ENCODE assay signal across 32 mouse cellular contexts in genomic region chr5:128694107-128694506, GRCm38 (mm10). TPM values are rescaled to one million over a fixed set of nuclear protein-coding genes. Genes with fewer than 3 reads are reported as not detected.
DNase-seq lines count a peak whose midpoint lies in the region; ATAC-seq and TF ChIP-seq lines count a peak whose summit lies in the region.
"Had no signal": no experiment of that assay in that cellular context is flagged by ENCODE, and none has a peak within 500 bp of the region (broad histone marks: within the 10 kb centered on the region; RNA-seq: fewer than 3 reads in every experiment).

No protein-coding gene starts in this region.

- ATAC-seq in neural tube, embryonic 15.5 days (ENCODE audit: low FRiP score) = no peak
- no peak for ATAC-seq in midbrain, embryonic 16.5 days
- ATAC-seq: activated CD4-positive, CD25-positive, alpha-beta regulatory T cell, adult 4 months; forebrain, embryonic 15.5 days; hindbrain, embryonic 16.5 days; Patski had no signal

- WGBS in limb, embryonic 10.5 days = 72% methylated on average over 6 of the region's 6 CpGs
- 71% methylated on average over 6 of the region's 6 CpGs for WGBS in neural tube, embryonic 15.5 days
- 70% methylated on average over 6 of the region's 6 CpGs for WGBS in midbrain, embryonic 16.5 days

- H3K9me3 ChIP-seq in E14TG2a.4 (ENCODE audit: low read length) (no peaks in the 10 kb centered on the region; the same call in 1 of the 2 replicates), ES-E14 (ENCODE audit: control insufficient read depth, insufficient read depth, low read depth, low read length) (no peaks in the 10 kb centered on the region)
- H3K9me3 ChIP-seq in limb, embryonic 10.5 days (replicated peaks) = no peaks in the 10 kb centered on the region
- no peaks in the 10 kb centered on the region for H3K9me3 ChIP-seq in neural tube, embryonic 15.5 days (replicated peaks)
- no peaks in the 10 kb centered on the region for H3K9me3 ChIP-seq in midbrain, embryonic 16.5 days (replicated peaks; ENCODE audit: control insufficient read depth, low read length, poor library complexity, severe bottlenecking)
- H3K9me3 ChIP-seq: embryonic facial prominence, embryonic 10.5 days; embryonic facial prominence, embryonic 13.5 days; forebrain, embryonic 12.5 days; forebrain, embryonic 15.5 days; heart, embryonic 10.5 days; heart, embryonic 13.5 days; hindbrain, embryonic 13.5 days had no signal

- peaks cover 12% of the 10 kb centered on the region for H3K27me3 ChIP-seq in E14TG2a.4 (ENCODE audit: insufficient read depth, low read length)
- H3K27me3 ChIP-seq in limb, embryonic 10.5 days (ENCODE audit: low read depth, poor library complexity, severe bottlenecking) = no peaks in the 10 kb centered on the region
- no peaks in the 10 kb centered on the region; the same call in 1 of the 2 replicates for H3K27me3 ChIP-seq in neural tube, embryonic 15.5 days (replicated peaks)
- H3K27me3 ChIP-seq in midbrain, embryonic 16.5 days (ENCODE audit: control insufficient read depth, insufficient read depth, low read depth, low read length) = no peaks in the 10 kb centered on the region; the same call in 1 of the 2 replicates
- H3K27me3 ChIP-seq: heart, embryonic 13.5 days; Patski had no signal

- DNase-seq in layer of hippocampus, adult 2 months (ENCODE audit: low spot score in 2 of 2) = no peak
- DNase-seq in layer of hippocampus, adult 8-10 months (ENCODE audit: low spot score in 2 of 2) = no peak
- peak; percentile 28 for DNase-seq in ES-E14 (ENCODE audit: low read depth, low spot score)
- no peak for DNase-seq in limb, embryonic 10.5 days (ENCODE audit: low spot score)
- DNase-seq: cerebellum, adult 11-12 months; cerebellum, adult 8-10 months; cerebellum, postnatal 10 days; cerebellum, postnatal 36 days; embryo, embryonic 11 days; gastrocnemius, postnatal 25 days; heart, adult 2 months had no signal

- no peak overlapping the region for H3K9ac ChIP-seq in ES-E14 (ENCODE audit: insufficient read depth, low read depth, low read length, poor library complexity, severe bottlenecking)
- H3K9ac ChIP-seq in neural tube, embryonic 15.5 days (replicated peaks) = no peak overlapping the region
- no peak overlapping the region for H3K9ac ChIP-seq in midbrain, embryonic 16.5 days (ENCODE audit: low read depth, low read length)
- H3K9ac ChIP-seq: embryonic facial prominence, embryonic 13.5 days; forebrain, embryonic 12.5 days; forebrain, embryonic 15.5 days; heart, embryonic 13.5 days; hindbrain, embryonic 13.5 days had no signal

- H3K36me3 ChIP-seq in E14TG2a.4 (ENCODE audit: insufficient read depth, low read length) = no peaks in the 10 kb centered on the region
- no peaks in the 10 kb centered on the region for H3K36me3 ChIP-seq in ES-E14 (ENCODE audit: control insufficient read depth, insufficient read depth, low read length, poor library complexity, severe bottlenecking)
- H3K36me3 ChIP-seq in limb, embryonic 10.5 days = no peaks in the 10 kb centered on the region
- H3K36me3 ChIP-seq in neural tube, embryonic 15.5 days = no peaks in the 10 kb centered on the region
- no peaks in the 10 kb centered on the region for H3K36me3 ChIP-seq in midbrain, embryonic 16.5 days (ENCODE audit: control insufficient read depth, insufficient read depth, low read length)
- H3K36me3 ChIP-seq: embryonic facial prominence, embryonic 10.5 days; embryonic facial prominence, embryonic 13.5 days; forebrain, embryonic 12.5 days; forebrain, embryonic 15.5 days; G1E; heart, embryonic 10.5 days; heart, embryonic 13.5 days; hindbrain, embryonic 13.5 days had no signal

- no peak overlapping the region for H3K27ac ChIP-seq in layer of hippocampus, adult 2 months
- no peak overlapping the region for H3K27ac ChIP-seq in ES-E14 (ENCODE audit: insufficient read depth, low read depth, low read length, poor library complexity, severe bottlenecking)
- H3K27ac ChIP-seq in limb, embryonic 10.5 days = peak overlapping the region; percentile 65; the same call in 1 of the 2 replicates
- H3K27ac ChIP-seq in neural tube, embryonic 15.5 days (replicated peaks) = no peak overlapping the region
- no peak overlapping the region for H3K27ac ChIP-seq in midbrain, embryonic 16.5 days (ENCODE audit: low read length)
- H3K27ac ChIP-seq: embryonic facial prominence, embryonic 10.5 days; embryonic facial prominence, embryonic 13.5 days; forebrain, embryonic 12.5 days; forebrain, embryonic 15.5 days; heart, adult 2 months; heart, embryonic 10.5 days; heart, embryonic 13.5 days; hindbrain, embryonic 13.5 days had no signal

- H3K4me2 ChIP-seq in neural tube, embryonic 15.5 days = no peak overlapping the region
- H3K4me2 ChIP-seq in midbrain, embryonic 16.5 days (ENCODE audit: low read length) = no peak overlapping the region
- H3K4me2 ChIP-seq: forebrain, embryonic 12.5 days; forebrain, embryonic 15.5 days; heart, embryonic 13.5 days; hindbrain, embryonic 13.5 days had no signal

- no peak overlapping the region for H3K4me3 ChIP-seq in layer of hippocampus, adult 2 months
- H3K4me3 ChIP-seq in E14TG2a.4 (replicated peaks; ENCODE audit: low read length) = no peak overlapping the region
- H3K4me3 ChIP-seq in ES-E14 (ENCODE audit: insufficient read depth in 1 of 2, low read depth in 1 of 2, low read length in 2 of 2, poor library complexity in 1 of 2, severe bottlenecking in 1 of 2) = no peak overlapping the region
- no peak overlapping the region for H3K4me3 ChIP-seq in limb, embryonic 10.5 days
- no peak overlapping the region for H3K4me3 ChIP-seq in neural tube, embryonic 15.5 days (replicated peaks)
- no peak overlapping the region for H3K4me3 ChIP-seq in midbrain, embryonic 16.5 days (ENCODE audit: low read depth, low read length)
- H3K4me3 ChIP-seq: embryonic facial prominence, embryonic 10.5 days; embryonic facial prominence, embryonic 13.5 days; erythroblast, embryonic 14.5 days; forebrain, embryonic 12.5 days; forebrain, embryonic 15.5 days; heart, adult 2 months; heart, embryonic 10.5 days; heart, embryonic 13.5 days; hindbrain, embryonic 13.5 days had no signal

- H3K4me1 ChIP-seq in E14TG2a.4 (replicated peaks; ENCODE audit: low read depth, low read length) (peaks cover 14% of the 10 kb centered on the region), ES-E14 (ENCODE audit: control insufficient read depth in 2 of 2, insufficient read depth in 2 of 2, low read length in 2 of 2, poor library complexity in 1 of 2) (no peaks in the 10 kb centered on the region; a peak in 1 of 4 replicates)
- peaks cover 35% of the 10 kb centered on the region for H3K4me1 ChIP-seq in limb, embryonic 10.5 days
- peaks cover 19% of the 10 kb centered on the region for H3K4me1 ChIP-seq in neural tube, embryonic 15.5 days
- peaks cover 5% of the 10 kb centered on the region; the same call in 1 of the 2 replicates for H3K4me1 ChIP-seq in midbrain, embryonic 16.5 days (ENCODE audit: control insufficient read depth, insufficient read depth, low read length)
- H3K4me1 ChIP-seq: forebrain, embryonic 15.5 days; heart, embryonic 10.5 days; heart, embryonic 13.5 days had no signal

- peak; percentile 26 for TF ChIP-seq CTCF in layer of hippocampus, adult 2 months (conservative IDR thresholded peaks at IDR 0.05)
- peak; percentile 59 for TF ChIP-seq CTCF in E14TG2a.4 (conservative IDR thresholded peaks at IDR 0.05; ENCODE audit: low read length)

- in situ Hi-C loops in ES-E14 (cut with MboI; ENCODE audit: low sequenced_read_pairs in 2 of 2, unreplicated experiment in 2 of 2) = no loop called here

TF ChIP-seq in ES-E14, 5 proteins besides CTCF, POLR2A, EP300 and RAD21:
- no peak for TF ChIP-seq MAFK (IDR thresholded peaks at IDR 0.05; ENCODE audit: insufficient read depth, low read depth, low read length)
- TF ChIP-seq ZNF384 (IDR thresholded peaks at IDR 0.05; ENCODE audit: low read depth, low read length) = no peak
- no peak for TF ChIP-seq CHD2 (IDR thresholded peaks at IDR 0.05; ENCODE audit: low read depth, low read length)
TF ChIP-seq in ES-E14: peak in this region for 0.

RNA-seq across cellular contexts. Expression of gene Piwil1, which starts 8.2 kb away (rescaled TPM):
- under 1 TPM; 0.07 to 0.18 TPM for total RNA-seq in layer of hippocampus, adult 2 months (2021)
- not detected for total RNA-seq in layer of hippocampus, adult 8-10 months (2022)
- 0.26 and 0.62 TPM in 2 replicates for total RNA-seq in ES-E14 (2012; rRNA removed)
- not detected in 2 replicates for polyA plus RNA-seq in limb, embryonic 10.5 days (2016; fragmentation: Nextera tagmentation; extraction: Ambion mirVana)
- polyA plus RNA-seq in neural tube, embryonic 15.5 days (2015; fragmentation: Nextera tagmentation; extraction: Ambion mirVana) = 0.31 and 0.33 TPM in 2 replicates
- 0.28 and 0.45 TPM in 2 replicates for polyA plus RNA-seq in midbrain, embryonic 16.5 days (2015; fragmentation: Nextera tagmentation; extraction: Ambion mirVana)
- total RNA-seq: adrenal gland, adult 8-10 months; adrenal gland, postnatal 25 days; gastrocnemius, adult 8-10 months; gastrocnemius, postnatal 25 days; heart, adult 2 months; heart, postnatal 25 days; hematopoietic stem cell, adult 5-6 weeks had no signal
- polyA plus RNA-seq: embryonic facial prominence, embryonic 10.5 days; embryonic facial prominence, embryonic 13.5 days; erythroblast, embryonic 14.5 days; forebrain, embryonic 12.5 days; G1E; heart, embryonic 10.5 days; heart, embryonic 13.5 days; heart, embryonic 16.5 days; Patski had no signal
